Mouse (Mus musculus) limb, embryonic 13.5 days (tissue): ENCODE data around the gene Hnrnpc. TPM values are rescaled to one million over a fixed set of nuclear protein-coding genes. Genes with fewer than 3 reads are reported as not detected.
"Not testable (repeated sequence)": the region's sequence is repeated elsewhere in the genome, so short reads cannot be mapped to it uniquely, and the experiment has no call there.

Source experiments
- ATAC-seq: fragments of 200-750 bp; cut with Nextera tagmentation; 2 replicates; pipeline ENCODE4 v1.8.0; 2017; ENCODE audit warnings: low read depth, moderate number of reproducible peaks, moderate TSS enrichment; ENCODE audit not compliant: low FRiP score
- H3K27ac ChIP-seq: fragments of 300-500 bp; sonication (generic); 2 replicates; pipeline ENCODE4 v1.5.1; 2015; ENCODE audit warnings: inconsistent platforms, mild to moderate bottlenecking, moderate library complexity
- H3K27me3 ChIP-seq: fragments of 300-500 bp; sonication (generic); 2 replicates; pipeline ENCODE4 v1.6.1; 2015; ENCODE audit warnings: mild to moderate bottlenecking, inconsistent platforms
- H3K36me3 ChIP-seq: fragments of 300-500 bp; sonication (generic); 2 replicates; pipeline ENCODE4 v1.6.1; 2015; ENCODE audit warnings: inconsistent platforms, mild to moderate bottlenecking, moderate library complexity
- H3K4me1 ChIP-seq: fragments of 300-500 bp; sonication (generic); 2 replicates; pipeline ENCODE4 v1.6.1; 2015; ENCODE audit warnings: inconsistent platforms
- H3K4me2 ChIP-seq: fragments of 300-500 bp; sonication (generic); replicated peaks from 2 replicates; pipeline ENCODE4 v1.6.1; 2015; ENCODE audit warnings: inconsistent platforms, mild to moderate bottlenecking, moderate library complexity
- H3K4me3 ChIP-seq: fragments of 300-500 bp; sonication (generic); 2 replicates; pipeline ENCODE4 v1.5.1; 2015; ENCODE audit warnings: moderate library complexity, mild to moderate bottlenecking, inconsistent platforms
- H3K9ac ChIP-seq: fragments of 300-500 bp; sonication (generic); 2 replicates; pipeline ENCODE4 v1.6.1; 2015; ENCODE audit warnings: mild to moderate bottlenecking, inconsistent platforms
- H3K9me3 ChIP-seq: fragments of 300-500 bp; sonication (generic); 2 replicates; pipeline ENCODE4 v1.6.1; 2016; ENCODE audit warnings: inconsistent platforms
- WGBS: fragments of 180-500 bp; shearing (Covaris S2); methylation state at CpG from one replicate; pipeline ENCODE4 v1.1.7; 2015; 5-methylcytosine and 5-hydroxymethylcytosine counted together
- polyA plus RNA-seq: library from polyadenylated mRNA; unstranded; fragments of >200 nt; fragmentation: Nextera tagmentation; extraction: Ambion mirVana; gene quantifications from 2 replicates; pipeline ENCODE4 v1.2.1, GENCODE M21; 2015

Hnrnpc gene
- polyA plus RNA-seq, 1 experiment from 2014 or later: 759 TPM

DNA sequence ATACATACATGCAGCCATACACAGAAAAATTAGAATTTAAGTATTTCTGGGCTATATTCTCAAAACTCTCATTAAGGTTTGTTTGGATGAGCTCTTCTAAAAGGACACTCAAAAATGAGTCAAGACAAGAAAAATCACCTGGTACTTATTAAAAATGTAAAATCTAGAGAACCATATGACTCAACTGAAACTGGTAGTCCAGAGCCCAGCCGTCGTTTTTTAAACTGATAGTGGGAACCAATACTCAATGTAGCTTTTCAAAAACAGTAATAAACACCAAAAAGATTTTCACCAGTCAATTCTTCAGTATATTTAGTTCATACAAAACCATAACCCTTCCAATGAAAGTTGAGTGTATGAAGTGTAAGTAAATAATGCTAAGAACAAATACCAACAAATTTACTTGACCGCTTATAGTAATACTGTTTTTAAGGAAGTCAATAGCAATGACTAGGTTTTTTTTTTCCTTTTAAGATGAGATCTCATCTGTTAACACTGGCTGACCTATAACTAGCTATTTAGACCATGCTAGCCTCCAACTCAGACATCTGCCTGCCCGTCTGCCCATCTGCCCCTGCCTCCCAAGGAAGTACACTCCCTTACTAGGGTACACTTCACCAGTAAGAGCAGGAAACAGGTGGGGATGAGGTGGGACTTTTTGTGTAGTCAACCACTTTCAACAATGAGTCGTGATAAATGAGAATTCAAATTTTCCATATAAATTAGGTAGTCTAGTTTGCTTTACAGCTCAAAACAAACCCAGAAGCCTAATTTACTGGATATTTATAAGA, 3.5 kb downstream of the Hnrnpc start:
- Histone ChIP-seq H3K4me3 (no peak overlapping the region), H3K4me2 (peak overlapping the region; percentile 79), H3K9me3 (no peaks in the 10 kb centered on the region), H3K27ac (no peak overlapping the region), H3K4me1 (peaks cover 38% of the 10 kb centered on the region), H3K36me3 (peaks cover 30% of the 10 kb centered on the region), H3K27me3 (no peaks in the 10 kb centered on the region), H3K9ac (no peak overlapping the region)
- no peak for ATAC-seq
- 77% methylated on average over 5 of the region's 5 CpGs for WGBS

DNA sequence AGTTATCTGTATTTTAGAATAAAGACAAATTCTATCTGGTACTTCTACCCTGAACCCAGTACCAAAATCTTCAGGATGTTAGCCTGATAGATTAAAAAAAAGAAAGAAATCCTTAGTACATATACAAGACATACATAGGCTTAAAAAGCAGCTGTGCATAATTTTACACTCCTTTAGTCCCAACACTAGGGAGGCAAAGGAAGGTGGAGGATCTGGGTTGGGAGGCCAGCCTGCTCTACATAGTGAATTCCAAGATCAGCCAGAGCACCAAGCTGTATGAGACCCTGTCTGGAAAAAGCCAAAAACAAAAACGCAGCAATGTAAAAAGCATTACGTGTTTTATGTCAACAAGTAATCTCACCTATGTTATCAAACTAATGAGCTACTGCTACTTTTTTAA, 4.3 kb downstream of the Hnrnpc start:
- no peak overlapping the region for H3K4me3 ChIP-seq
- H3K27ac ChIP-seq: no peak overlapping the region
- peaks cover 36% of the 10 kb centered on the region for H3K36me3 ChIP-seq
- H3K4me1 ChIP-seq: peaks cover 33% of the 10 kb centered on the region
- H3K27me3 ChIP-seq: no peaks in the 10 kb centered on the region
- H3K9ac ChIP-seq: no peak overlapping the region
- no peak for ATAC-seq
- WGBS: 80% methylated on average over 2 of the region's 2 CpGs
- no peaks in the 10 kb centered on the region for H3K9me3 ChIP-seq
- peak overlapping the region; percentile 27 for H3K4me2 ChIP-seq

DNA sequence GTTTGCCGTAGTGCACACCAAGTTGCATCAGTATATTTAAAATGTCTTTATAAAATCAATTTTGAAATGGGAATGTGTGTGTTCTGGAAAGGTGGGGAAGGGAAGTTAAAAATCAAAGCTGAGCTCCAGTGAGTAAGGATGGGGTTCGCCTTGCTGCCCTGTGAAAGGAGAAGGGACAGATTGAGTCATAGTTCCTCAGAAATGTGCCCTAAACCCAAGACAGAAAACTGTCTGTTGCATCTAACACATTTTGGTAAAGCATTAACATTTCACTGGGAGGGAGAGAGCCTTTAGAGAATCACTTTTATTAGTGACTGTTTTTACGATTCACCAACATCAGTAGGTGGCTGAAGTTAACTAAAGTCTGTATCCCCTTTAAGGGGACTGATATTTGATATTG, 5.4 kb downstream of the Hnrnpc start:
- H3K36me3 ChIP-seq: peaks cover 40% of the 10 kb centered on the region

DNA sequence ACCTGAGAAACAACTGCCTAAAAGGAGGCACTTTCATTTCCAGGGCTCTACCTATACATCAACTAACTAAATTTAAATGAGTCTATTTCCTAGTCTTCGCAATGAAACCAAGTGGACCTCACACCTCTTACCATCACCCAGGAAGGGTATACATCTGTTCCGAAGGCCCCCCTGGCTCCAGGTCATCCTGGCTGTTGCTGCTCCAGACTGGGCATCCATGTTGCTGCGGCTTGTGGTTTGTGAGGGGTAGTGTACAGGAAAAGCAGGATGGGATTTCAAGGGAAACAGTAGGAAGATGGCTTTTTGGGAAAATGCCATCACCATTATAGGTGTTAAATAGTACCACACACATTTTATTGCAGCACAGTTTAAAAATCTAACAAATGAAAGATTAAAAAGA, 6.6 kb downstream of the Hnrnpc start:
- ATAC-seq: not testable (repeated sequence)

More for the DNA sequence above, 5.4 kb downstream of the Hnrnpc start:
- ATAC-seq, H3K4me3 ChIP-seq, H3K4me2 ChIP-seq, H3K27ac ChIP-seq, H3K9ac ChIP-seq, H3K9me3 ChIP-seq, H3K27me3 ChIP-seq: not testable (repeated sequence)
- H3K4me1 ChIP-seq: peaks cover 33% of the 10 kb centered on the region
- 75% methylated on average over 3 of the region's 3 CpGs for WGBS

DNA sequence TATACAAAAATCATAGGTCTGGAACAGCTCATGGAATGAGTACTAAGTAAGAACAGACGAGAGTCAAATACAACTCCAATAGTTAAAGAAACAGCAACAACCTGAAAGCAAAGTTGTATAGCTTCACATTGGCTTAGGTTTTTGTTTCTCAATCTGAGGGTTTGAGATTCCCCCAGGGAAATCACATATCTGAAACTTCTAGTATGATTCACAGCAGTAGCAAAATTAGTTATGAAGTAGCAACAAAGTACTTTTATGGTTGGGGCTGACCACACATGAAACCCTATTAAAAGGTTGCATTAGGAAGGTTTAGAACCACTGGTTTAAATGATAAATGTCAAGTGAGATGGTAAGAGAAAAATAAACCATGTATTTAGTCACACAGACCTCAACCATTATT, 9.3 kb downstream of the Hnrnpc start:
- no peak for ATAC-seq
- no peaks in the 10 kb centered on the region for H3K27me3 ChIP-seq
- H3K4me1 ChIP-seq: peaks cover 8% of the 10 kb centered on the region; the same call in 1 of the 2 replicates
- H3K4me2 ChIP-seq: no peak overlapping the region
- H3K9ac ChIP-seq: no peak overlapping the region
- H3K9me3 ChIP-seq: no peaks in the 10 kb centered on the region
- H3K27ac ChIP-seq: no peak overlapping the region
- WGBS: 75% methylated on average over 1 of the region's 1 CpGs
- H3K36me3 ChIP-seq: peaks cover 66% of the 10 kb centered on the region
- no peak overlapping the region for H3K4me3 ChIP-seq

More for the DNA sequence above, 6.6 kb downstream of the Hnrnpc start:
- peaks cover 31% of the 10 kb centered on the region for H3K4me1 ChIP-seq
- H3K9ac ChIP-seq, H3K27ac ChIP-seq, H3K4me2 ChIP-seq, H3K9me3 ChIP-seq, H3K27me3 ChIP-seq, H3K4me3 ChIP-seq: not testable (repeated sequence)
- WGBS: 93% methylated on average over 3 of the region's 3 CpGs
- peaks cover 51% of the 10 kb centered on the region for H3K36me3 ChIP-seq

DNA sequence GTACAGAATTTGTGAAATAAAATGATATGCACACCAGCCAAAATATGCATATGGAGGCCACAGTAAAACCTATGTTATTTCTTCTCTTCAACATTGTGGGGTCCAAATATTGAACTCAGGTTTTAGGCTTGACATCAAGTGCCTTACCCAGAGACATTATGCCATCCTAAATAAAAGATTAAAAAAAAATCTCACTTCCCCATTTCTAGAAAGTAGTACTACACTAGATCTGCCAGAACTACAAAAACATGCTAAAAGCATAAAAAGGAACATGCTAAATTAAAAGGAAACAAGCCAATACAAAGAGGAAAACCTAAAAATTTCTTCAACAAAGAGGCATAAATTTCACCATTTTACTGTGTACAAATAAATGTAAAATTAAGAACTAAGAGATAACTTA, 20.7 kb downstream of the Hnrnpc start:
- no peak for ATAC-seq
- Histone ChIP-seq H3K27me3 (no peaks in the 10 kb centered on the region), H3K27ac (no peak overlapping the region), H3K4me1 (no peaks in the 10 kb centered on the region), H3K36me3 (peaks cover 63% of the 10 kb centered on the region), H3K9me3 (no peaks in the 10 kb centered on the region), H3K4me3 (no peak overlapping the region), H3K9ac (no peak overlapping the region), H3K4me2 (no peak overlapping the region)

DNA sequence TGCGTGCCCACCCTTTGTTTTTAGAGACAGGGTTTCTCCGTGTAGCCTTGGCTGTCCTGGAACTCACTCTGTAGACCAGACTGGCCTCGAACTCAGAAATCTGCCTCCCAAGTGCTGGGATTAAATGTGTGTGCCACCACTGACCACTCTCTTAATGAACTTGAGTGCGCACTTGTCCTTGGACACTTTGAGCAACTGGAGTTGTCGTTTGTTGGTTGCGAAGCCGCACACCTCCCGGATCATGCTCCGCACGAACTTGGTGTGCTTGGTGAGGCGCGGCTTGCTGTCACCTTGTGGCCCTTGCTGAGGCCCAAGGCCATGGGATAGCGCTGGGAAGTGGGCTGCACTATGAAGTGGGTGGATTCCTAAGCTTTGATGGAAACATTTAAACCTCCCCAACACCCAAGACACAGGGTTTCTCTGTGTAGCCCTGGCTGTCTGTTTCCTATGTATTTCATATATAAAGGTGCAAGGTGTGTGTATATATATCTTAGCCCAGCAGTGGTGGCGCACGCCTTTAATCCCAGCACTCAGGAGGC, 32.2 kb downstream of the Hnrnpc start:
- no peaks in the 10 kb centered on the region for H3K9me3 ChIP-seq
- H3K27me3 ChIP-seq: no peaks in the 10 kb centered on the region
- H3K4me1 ChIP-seq: peaks cover 8% of the 10 kb centered on the region; the same call in 1 of the 2 replicates
- H3K4me3 ChIP-seq: no peak overlapping the region
- no peak overlapping the region for H3K27ac ChIP-seq
- H3K36me3 ChIP-seq: peaks cover 60% of the 10 kb centered on the region
- 95% methylated on average over 15 of the region's 15 CpGs for WGBS
- H3K4me2 ChIP-seq: no peak overlapping the region
- peak; percentile 35; the same call in 1 of the 2 replicates for ATAC-seq
- H3K9ac ChIP-seq: no peak overlapping the region

DNA sequence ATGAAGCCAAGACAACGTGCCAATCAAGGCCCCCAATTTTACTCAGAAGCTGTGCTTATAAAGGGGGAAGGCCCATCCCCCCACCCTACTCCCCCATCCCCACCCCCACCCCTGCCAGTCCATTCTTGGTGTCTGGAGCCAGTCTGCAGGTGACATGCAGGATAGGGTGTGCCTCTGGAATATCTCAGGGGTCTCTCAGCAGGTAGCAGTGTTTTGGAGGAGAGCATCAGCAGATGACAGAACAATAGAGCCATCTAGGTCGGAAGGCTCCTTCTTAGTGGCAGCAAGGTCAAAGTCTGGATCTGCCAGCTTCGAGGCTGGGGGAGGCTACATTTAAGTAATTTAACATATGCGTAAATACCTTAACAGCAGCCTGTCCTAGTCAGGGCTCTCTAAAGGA, 37.7 kb downstream of the Hnrnpc start:
- no peak overlapping the region for H3K27ac ChIP-seq
- no peak for ATAC-seq

DNA sequence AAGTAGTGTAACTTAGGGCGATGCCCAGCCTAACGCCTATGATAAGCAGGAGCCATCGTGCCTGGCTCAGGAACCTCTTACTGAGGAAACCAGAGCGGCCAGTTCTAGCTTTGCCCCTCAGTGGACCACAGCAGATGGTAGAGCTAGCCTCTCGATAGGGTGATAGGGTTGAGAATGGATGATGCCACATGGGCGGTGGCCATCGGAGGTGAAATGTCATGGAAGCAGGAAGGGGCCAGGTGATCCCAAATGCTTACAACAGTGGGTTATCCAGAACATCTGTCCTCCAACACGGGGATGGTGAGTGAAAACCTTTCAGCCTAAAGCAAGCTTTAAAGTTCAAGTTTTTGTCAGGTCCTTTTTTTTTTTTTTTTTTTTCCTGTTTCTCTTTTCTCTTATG, 42.0 kb downstream of the Hnrnpc start:
- H3K27me3 ChIP-seq: no peaks in the 10 kb centered on the region
- no peak overlapping the region for H3K4me3 ChIP-seq
- no peaks in the 10 kb centered on the region for H3K4me1 ChIP-seq
- WGBS: 86% methylated on average over 8 of the region's 8 CpGs
- no peaks in the 10 kb centered on the region for H3K36me3 ChIP-seq
- no peak overlapping the region for H3K9ac ChIP-seq
- no peak overlapping the region for H3K27ac ChIP-seq
- no peaks in the 10 kb centered on the region for H3K9me3 ChIP-seq
- ATAC-seq: no peak
- H3K4me2 ChIP-seq: no peak overlapping the region

More for the DNA sequence above, 37.7 kb downstream of the Hnrnpc start:
- H3K4me2 ChIP-seq: no peak overlapping the region
- no peak overlapping the region for H3K4me3 ChIP-seq
- H3K27me3 ChIP-seq: no peaks in the 10 kb centered on the region
- 62% methylated on average over 4 of the region's 4 CpGs for WGBS
- peaks cover 7% of the 10 kb centered on the region for H3K36me3 ChIP-seq
- no peak overlapping the region for H3K9ac ChIP-seq
- H3K9me3 ChIP-seq: no peaks in the 10 kb centered on the region
- peaks cover 8% of the 10 kb centered on the region; the same call in 1 of the 2 replicates for H3K4me1 ChIP-seq

DNA sequence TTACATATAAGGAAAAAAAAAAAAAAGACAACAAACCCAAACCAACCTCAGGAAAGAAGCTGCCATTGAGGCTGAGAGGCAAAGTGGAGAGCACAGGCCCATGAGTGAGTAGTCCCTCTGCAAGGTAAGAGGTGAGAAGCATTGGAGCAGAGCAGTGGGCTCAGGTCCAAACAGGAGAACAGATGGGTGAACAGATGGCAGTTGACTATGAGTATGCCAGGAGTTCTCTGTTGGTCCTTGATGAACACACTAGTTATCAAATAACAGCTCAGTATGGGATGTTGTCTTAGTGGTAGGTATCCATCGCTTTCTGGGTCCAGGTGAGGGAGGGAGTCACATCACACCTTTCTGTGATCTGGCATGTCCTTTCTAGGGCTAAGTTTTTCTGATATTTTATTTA, 43.0 kb downstream of the Hnrnpc start:
- Histone ChIP-seq H3K36me3 (no peaks in the 10 kb centered on the region), H3K4me2 (no peak overlapping the region), H3K27ac (no peak overlapping the region), H3K4me1 (no peaks in the 10 kb centered on the region), H3K9me3 (no peaks in the 10 kb centered on the region), H3K9ac (no peak overlapping the region), H3K4me3 (no peak overlapping the region), H3K27me3 (no peaks in the 10 kb centered on the region)
- 86% methylated on average over 1 of the region's 1 CpGs for WGBS
- ATAC-seq: no peak

DNA sequence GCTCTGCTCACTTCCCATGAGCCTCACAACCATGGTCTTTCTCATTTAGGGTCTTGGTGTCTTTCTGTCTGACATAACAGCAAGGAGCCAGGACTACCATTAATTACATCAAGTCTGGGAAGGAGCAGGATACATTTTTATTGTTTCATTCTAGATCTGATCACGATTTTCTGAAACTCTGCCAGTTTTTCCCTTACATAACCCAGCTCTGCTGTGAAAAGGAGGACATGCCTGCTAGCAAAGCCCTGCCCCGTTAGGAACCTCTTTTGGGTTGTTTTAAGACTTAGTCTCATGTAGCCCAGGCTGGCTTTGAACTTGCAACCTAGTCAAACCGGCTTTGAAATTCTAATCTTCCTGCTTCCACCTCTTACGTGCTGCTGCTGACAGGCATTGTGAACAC, 43.8 kb downstream of the Hnrnpc start:
- H3K27me3 ChIP-seq: no peaks in the 10 kb centered on the region
- H3K4me3 ChIP-seq: no peak overlapping the region
- no peaks in the 10 kb centered on the region for H3K36me3 ChIP-seq
- H3K4me2 ChIP-seq: no peak overlapping the region
- no peak overlapping the region for H3K9ac ChIP-seq
- H3K9me3 ChIP-seq: no peaks in the 10 kb centered on the region
- 64% methylated on average over 4 of the region's 4 CpGs for WGBS
- H3K27ac ChIP-seq: no peak overlapping the region
- ATAC-seq: no peak
- H3K4me1 ChIP-seq: no peaks in the 10 kb centered on the region

DNA sequence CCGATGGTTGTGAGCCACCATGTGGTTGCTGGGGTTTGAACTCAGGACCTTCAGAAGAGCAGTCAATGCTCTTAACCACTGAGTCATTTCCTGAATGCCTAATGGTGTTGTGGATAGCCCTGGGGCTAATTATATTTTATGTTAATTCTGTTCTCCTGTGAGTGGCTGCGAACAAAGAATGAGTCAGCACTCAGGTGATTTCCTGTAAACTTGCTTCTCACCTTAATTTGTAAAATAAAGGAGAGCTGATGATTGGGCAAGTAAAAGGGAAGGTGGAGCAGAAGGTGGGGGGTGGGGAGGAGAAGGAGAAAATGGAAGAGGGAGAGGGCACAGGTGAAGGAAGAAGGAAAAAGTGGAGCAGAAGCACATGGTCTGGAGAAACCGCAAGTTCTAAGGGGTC, 51.1 kb downstream of the Hnrnpc start:
- H3K4me2 ChIP-seq, ATAC-seq, H3K4me3 ChIP-seq, H3K4me1 ChIP-seq, H3K9me3 ChIP-seq, H3K27ac ChIP-seq, H3K36me3 ChIP-seq, H3K9ac ChIP-seq, H3K27me3 ChIP-seq: not testable (repeated sequence)
- 83% methylated on average over 3 of the region's 3 CpGs for WGBS
